Mouse (Mus musculus): ENCODE results near the gene Agl.

The Agl gene

DNA sequence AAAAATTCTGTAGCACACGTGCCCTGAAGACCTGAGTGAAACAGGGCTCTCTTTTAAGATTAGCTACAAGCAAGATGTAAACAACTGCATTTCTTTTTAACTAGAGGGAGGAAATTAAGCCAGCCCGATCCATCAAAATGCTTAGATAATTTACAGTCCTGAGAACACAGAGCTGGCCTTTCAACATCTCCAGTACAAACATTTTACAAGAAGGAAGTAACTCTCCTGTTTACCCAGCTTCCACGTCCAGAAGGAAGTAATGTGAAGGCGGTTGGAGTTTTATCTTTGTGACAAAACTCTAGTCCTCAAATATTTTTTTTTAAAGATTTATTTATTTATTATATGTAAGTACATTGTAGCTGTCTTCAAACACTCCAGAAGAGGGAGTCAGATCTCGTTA is 67.9 kb downstream of the Agl start:
- no peak for DNase-seq

DNA sequence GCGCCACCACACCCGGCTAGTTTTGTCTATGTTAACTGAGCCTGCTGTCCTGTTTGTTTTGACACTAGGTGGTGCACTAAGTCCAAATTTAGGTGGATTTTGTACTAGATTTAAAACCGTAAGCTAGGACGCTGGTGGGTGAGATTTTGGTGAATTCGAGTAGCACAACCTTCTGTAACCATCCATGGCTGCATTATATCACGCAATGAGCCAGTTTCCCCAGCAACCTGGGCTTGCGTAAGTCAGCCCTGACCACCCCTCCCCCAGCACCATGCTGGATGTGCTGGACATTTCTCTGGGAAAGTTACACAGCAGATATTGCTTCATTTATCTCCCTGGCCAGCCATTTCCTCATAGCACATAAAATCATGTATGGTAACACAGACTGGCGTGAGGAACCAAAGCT is 70.6 kb downstream of the Agl start:
- DNase-seq: peak; percentile 22

DNA sequence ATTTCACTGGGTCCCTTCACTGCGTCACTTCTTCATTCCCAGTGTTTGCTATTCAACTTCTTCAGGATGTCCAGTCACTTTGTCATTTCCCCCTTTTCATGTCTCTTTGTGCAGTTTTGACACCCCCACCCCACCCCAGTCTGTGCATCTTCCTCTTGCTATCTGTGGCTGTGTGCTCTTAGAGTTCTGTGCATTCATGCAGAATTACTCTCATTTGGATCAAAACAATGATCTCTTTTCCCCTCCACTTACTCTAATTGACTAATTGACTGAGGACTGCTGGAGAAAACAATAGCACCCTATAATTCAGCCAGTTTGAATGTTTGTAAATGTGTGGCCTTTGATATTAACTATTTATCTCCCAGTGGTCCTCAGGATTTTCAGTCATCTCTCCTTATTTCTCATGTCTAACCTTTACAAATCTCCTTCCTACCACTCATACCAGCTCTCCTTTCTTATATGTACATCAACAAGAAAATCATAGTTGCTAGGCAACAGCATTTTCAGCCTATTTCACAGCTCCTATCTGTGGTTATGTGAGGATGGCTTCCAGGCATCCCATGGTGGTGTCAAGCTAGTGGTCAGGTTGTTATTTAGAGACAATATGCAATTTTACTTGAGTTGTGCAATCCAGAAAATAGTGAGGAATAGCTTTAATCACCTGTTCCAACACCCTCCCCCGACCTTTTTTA is 78.3 kb downstream of the Agl start:
- DNase-seq: no peak

DNA sequence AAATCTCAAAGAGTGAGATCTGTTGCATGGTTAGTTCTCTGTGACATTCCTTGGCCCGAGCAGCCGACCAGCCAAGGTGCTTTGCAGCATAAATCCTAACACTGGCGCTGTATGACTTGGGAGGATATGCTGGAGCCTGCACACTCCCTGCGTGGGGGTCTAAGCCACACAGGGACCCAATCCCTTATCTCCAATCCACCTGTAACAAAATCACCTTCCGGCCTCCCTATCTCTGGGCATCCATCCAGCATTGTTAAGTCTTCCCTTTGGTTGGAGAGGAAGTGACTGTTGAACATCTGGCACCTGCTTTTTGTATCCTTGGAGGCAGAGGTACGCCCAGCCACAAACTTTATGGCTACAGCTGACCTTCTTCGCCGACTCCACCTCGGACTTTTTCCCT is 81.2 kb downstream of the Agl start:
- no peak for DNase-seq

DNA sequence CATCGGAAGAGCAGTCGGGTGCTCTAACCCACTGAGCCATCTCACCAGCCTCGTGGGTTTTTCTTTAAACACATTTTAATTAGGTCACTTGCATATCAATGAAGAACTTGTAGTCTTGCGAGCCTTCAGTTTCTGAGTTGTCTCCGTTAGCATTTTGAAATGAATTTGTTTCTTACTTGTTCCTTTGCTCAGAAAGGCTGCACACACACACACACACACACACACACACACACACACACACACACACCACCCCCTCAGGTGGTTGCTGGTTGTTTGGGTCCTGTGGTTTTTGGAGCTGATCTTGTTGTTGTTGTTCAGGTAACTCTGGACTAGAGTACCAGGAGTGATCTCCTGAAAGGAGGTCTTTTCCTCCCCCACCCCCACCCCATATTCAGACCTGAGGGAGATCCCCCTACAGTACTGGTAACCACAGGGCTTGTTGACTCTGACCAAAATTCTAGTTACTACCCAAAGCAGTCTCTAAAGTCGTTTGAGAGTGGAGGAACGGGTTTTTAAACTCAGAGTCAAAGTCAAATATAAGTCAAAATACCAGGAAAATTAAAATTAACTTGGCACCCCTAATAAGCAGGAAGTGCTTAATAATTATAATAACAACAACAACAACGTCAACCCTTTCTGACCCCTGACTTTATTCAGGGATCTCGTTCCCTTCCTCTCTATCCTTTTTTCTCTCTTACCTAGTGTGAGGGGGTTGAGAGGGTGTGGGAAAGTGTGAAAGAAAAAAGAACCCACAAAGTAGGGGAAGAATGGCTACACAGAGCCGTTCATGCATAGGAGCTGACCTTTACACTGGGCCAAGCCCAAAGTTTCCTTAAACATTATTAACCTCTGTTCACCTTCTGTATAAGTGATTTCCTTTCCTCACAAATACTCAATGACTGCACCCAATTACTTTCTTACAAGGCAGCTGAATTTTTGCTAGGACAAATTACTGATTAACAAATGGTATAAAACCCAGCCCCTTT is 84.2 kb downstream of the Agl start:
- no peak for DNase-seq

- DNase-seq: peak; percentile 2
Observed at GRCm38 (mm10) chr3:116722980-116723379, 85.0 kb downstream of the Agl start.

GRCm38 (mm10) chr3:116718951-116719350 is 89.0 kb downstream of the Agl start:
- no peak for DNase-seq

GRCm38 (mm10) chr3:116713031-116713430 is 94.9 kb downstream of the Agl start:
- DNase-seq: no peak

- no peak for DNase-seq
Observed at GRCm38 (mm10) chr3:116712436-116712881, 95.5 kb downstream of the Agl start, which contains the start of gene Slc35a3. Slc35a3 (minus strand) TSS chr3:116712831.

GRCm38 (mm10) chr3:116711624-116712435 is 96.1 kb downstream of the Agl start:
- DNase-seq: peak; percentile 84

DNA sequence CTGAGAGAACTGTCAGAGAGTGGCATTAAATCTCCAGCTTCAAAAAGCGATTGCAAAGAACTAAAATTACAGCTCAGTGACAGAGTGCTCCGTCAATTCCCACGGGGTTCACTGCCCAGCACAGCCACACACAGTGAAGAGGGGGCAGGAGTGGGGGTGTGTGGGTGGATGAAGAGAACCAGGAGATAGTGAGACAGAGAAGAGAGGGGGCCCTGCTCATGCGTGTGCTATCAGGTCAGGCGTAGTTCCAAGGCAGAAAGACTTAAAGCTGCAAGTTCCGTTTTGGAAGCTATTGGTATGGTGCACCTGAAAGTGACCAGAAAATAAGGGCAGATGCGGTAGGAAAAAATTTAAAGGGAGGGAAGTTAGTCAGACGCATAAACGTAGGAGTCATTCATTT is 97.0 kb downstream of the Agl start:
- no peak for DNase-seq

DNA sequence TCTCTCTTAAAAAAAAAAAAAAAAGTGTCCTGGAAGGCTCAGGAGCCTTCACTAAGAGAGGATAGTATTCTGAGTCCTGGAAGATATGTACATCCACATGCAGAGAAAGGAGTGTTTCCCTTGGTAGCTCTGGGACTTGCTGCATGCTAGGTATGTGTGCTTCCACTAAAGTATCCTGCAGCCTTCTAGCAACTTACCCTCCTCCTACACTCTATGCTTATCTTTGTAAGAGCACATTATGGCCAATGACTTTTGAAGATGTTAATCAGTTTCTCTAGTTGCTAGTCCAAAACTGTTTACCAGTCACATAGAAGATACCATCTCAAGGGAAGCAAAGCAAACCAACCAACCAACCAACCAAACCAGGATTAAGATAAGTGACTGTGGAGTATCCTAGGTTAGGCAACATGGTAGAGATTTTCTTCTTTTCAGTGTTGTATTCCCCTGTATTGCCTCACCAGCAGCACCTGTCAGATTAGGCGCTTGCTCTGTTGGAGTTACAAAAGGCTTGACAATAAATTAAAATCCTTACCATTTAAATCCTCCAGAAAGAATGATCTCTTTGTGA is 102.2 kb downstream of the Agl start:
- DNase-seq: no peak

- no peak for DNase-seq
Observed at GRCm38 (mm10) chr3:116703835-116704234, 104.1 kb downstream of the Agl start.

- no peak for DNase-seq
Observed at GRCm38 (mm10) chr3:116702647-116703272, 105.2 kb downstream of the Agl start.

- no peak for DNase-seq
Observed at GRCm38 (mm10) chr3:116701601-116702000, 106.4 kb downstream of the Agl start.

DNA sequence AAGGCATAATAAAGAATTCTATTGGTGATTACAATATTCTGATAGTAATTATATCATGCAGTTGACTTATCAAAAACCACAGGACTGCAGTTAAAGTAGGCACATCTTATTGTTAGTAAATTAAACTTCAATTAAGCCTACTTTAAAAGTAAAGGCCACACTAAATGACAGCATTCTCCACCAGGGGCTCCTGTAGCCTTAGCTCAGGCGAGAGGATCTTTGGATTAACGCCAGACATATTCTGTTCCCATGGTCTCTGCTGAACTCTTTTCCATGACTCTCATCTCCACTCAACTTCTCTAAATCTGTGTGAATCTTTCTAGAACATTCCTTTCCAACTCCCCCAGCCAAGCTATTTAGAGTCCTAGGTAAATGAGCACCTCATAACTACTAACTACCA is 109.2 kb downstream of the Agl start:
- no peak for DNase-seq

DNA sequence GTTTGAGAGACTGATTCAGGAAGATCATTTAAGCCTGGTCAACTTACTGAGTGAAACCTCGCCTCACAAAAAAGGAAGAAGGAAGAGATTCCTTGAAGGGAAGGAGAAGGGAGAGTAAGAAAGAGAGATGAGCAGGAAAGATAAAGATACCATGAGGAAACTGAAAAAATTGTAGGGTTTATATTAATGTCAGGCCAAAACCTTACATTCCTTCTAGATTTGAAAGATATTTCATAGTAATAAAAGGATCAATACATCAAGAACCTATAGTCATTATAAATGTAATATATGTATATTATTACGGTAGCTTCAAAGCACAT is 112.3 kb downstream of the Agl start:
- no peak for DNase-seq

DNA sequence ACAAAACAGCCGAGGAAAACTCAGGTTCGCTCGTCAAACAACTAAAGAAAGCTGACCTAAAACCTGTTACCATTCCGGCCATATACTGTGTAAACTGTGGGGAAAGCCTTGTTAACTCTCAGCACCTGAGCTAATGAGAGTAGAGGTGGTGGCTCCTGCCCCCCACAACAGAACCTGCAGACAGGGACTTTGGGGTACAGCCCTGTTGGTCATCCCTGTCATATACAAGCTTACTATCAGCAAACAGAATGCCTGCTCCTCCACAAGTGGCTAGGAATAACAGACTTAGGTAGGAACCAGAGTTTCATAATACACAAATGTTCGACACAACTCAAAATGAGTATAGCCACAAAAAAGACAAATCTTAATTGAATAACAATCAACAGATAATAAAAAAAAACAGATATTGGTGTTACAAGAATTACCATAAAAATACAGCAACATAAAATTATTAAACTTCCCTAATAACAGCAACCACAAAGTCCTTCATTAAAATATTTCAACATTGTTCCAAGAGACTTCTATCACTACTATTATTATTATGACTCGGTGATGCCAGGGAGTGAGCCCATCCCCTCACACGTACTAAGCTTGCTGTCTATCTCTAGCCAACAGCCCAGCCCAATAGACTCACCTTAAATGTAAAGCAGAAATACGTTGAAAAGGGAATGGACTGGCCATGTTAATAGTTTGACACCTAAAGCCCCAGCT is 112.9 kb downstream of the Agl start:
- no peak for DNase-seq

GRCm38 (mm10) chr3:116694312-116694711 is 113.7 kb downstream of the Agl start:
- DNase-seq: no peak

Measured in lung, postnatal 14 days (tissue).